Mouse (Mus musculus) gastrocnemius, postnatal 10 days (tissue): ENCODE results near the gene Dnaja2. TPM values are rescaled to one million over a fixed set of nuclear protein-coding genes. Genes with fewer than 3 reads are reported as not detected.

ENCODE experiments used
- DNase-seq: peaks from one replicate; pipeline ENCODE4 v3.0.0; 2021; ENCODE audit warnings: mixed read lengths
- total RNA-seq, 2 experiments: library from RNA; stranded (reverse); gene quantifications; 2 replicates each; pipeline ENCODE4 v1.2.3; 2021

The Dnaja2 gene
- total RNA-seq, 2 experiments from 2014 or later, result 168 to 183 TPM

DNA sequence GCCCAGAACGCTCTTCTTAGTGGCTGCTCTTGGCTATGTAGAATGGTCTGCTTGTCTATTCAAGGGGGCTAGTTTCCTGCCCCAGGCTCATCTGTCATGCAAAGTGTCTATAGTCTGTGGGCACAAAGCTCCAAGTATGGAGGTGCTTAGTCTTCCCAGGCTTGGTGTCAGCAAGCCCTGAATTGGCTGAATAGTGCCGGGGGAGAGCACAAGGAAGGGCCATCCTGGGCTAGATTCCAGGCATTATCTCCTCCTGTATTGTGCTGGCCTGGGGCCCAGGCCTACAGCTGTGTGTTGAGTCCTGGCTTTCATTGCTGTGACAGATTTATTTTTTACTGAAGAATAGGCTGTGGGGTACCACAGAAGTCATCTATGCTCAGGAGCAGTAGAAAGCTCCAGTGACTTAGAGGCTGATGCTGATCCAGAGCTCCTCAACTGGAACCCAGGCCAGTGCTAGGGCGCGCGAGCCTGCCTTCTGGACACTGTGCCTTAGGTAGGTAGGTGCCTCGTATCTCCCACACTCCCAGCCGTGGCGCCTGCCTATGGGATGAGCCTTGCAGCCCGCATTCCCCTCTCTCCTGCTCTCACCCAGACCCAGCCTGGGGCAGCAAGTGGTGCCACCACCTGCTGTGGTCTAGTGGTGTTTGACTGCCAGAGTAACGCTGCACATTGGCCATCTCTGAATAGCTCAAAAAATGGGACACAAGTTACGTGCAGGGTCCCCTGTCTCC is 54.0 kb downstream of the Dnaja2 start:
- peak; percentile 38 for DNase-seq

DNA sequence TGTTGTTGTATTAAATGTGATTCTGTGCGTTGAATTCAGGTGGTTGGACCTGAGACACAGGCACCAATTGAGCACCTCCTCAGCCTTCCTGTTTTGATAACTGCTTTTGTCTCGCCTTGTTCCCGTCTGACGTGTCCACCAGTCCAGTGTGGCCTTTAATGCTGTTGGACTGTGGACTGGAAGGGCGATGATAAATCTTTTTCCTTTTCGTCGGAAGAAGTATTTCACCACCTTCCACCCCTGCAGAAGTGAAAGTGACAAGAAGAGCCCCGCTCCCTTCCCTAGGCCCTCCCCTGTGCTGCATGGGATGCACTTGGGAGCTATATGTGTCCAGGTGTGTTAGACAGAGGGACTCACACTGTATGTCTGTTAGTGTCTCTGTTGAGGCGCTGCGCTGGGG is 54.7 kb downstream of the Dnaja2 start:
- DNase-seq, result no peak

DNA sequence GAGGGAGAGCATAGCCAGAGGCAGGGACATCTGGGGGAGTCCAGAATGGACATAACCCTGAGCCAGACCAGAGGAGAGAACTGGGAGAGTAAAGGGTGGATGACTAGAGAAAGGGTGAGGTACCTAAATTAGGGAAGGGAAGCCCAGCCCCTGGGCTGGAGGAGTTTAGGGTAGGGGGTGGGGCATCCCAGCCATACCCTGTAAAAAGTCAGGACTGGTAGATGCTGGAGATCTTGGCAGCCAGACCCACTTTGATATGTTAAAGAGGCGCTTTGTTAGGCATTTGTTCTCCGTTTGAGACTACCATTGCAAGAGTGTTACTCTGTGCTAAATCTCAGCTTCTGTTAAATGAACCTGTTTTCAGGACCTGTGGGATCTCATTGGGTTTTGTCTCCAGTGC is 56.6 kb downstream of the Dnaja2 start:
- no peak for DNase-seq

DNA sequence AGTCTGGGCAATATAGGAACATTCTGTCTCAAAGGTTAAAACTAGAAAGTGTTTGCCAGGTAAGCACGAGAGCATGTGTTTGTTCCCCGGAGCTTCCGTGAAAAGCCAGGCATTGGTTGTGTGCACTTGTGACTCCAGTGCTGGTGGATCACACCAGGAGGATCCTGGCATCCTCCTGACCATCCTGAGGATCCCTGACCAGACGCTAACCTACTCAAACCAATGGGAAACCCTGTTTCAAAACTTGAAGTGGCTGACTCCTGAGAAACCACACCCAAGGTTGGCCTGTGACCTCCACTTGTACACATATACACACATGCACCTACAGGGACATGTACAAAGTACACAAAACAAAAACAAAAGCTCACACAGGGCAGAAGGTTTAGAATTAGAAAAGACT is 58.4 kb downstream of the Dnaja2 start:
- no peak for DNase-seq

DNA sequence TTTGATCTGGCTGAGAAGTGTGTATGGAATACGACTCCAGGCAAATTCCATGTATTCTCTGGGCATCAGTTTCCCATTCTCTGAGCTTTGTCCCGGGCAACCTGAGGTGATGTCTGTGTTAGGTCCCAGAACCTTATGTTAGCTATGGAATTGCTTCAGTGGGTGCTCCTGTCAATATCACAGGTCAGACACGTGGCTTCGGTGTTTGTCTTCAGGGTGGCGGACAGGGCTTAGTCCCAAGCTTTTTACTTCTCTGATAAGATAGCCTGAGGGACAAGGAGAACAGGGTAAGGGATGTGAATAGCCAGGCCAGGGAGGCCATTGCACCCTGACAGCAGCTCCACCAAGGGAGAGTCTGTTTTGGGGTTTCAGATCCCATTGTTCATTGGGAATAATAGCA is 59.0 kb downstream of the Dnaja2 start:
- DNase-seq, result no peak

DNA sequence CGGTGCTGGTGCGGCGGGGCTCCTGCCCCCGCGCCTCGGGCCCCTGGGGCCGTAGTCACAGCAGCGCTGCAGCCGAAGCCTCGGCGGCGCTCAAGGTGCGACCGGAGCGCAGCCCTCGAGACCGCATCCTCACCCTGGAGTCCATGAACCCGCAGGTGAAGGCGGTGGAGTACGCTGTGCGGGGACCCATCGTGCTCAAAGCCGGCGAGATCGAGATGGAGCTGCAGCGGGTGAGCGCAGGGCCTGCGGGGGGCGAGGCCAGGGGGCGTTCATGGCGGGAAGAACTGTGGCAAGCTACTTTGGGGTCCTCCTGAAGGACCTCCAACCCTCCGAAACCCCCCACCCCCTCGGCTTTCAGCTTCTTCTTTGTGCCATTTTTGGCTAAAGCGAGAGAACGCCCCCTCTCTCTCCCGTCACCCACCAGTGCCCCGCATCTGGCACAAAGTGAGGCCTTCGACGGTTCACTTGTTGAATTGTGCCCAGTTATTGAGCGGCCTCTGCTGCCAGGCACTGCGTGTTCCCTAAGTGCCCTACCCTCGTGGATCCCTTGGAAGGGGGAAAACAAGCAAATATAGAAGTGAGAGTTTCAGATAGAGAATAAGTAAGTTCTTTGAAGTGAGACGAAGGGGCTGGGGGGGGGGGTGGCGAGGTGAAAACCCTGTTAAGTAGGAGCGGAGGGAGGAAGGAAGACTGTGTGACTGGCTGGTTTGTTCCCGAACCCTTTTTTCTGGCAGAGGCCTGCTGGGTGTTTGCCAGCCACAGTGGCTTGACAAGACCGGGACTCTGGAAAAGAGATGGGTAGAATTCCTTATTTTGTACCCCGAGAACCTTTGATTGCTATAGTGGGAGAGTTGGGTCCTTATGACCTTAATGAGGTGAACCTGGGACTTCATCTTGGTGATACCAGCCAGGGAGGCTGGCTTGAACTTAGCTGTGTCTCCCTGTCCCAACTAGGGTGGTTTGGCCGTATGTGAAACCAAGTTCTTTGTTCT is 61.9 kb downstream of the Dnaja2 start:
- no peak for DNase-seq

DNA sequence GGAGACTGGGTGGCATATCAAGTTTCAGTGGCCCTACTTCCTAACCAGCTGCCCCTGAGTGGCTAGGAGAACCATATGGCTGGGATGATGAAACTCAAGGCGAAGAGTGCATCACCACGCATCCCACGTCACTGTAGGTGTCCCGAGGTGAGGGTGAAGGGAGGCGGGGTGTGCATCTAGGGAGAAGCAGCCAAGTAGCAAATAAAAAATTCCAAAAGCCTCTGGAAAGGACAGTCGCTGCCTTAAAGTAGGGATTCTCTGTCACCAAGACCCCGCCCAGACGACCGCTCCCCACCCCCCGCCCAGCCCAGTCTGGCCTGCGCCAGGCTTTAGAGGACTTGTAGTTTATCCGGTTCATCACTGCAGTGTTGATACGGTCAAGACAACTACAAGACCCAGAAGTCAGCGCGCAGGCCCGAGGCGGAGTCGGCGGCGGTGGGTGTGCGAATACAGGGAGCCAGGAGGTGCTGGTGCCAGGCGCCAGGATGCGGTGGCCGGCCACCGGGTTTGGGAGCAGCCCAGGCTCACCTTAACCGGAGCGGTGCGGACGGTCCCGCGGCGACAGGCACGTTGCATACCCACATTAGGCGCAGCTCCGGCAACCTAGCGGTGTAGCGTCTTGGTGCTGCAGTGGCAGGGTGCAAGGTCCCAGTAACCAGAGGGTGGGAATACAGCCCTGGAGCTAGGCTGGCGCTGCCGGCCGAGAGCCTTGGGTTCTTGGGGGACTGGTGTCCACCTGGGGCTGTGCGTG is 62.8 kb downstream of the Dnaja2 start, which contains the start of gene Gpt2:
TSS of gene Gpt2 (plus strand) at position 452 of the 751 bp plus-strand sequence.
- peak; percentile 88 for DNase-seq

DNA sequence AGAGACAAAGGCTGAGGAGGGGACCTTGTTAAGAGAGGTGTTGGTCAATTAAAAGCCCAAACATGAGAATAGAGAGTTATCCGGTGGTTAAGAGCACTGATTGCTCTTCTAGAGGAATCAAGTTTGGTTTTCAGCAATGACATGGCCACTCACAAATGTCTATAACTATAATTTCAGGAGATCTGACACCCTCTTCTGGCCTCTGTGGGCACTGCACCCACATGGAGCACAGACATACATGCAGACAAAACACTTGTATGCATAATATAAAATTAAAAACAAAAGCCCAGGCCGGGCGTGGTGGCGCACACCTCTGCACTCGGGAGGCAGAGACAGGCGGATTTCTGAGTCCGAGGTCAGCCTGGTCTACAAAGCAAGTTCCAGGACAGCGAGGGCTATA is 65.6 kb downstream of the Dnaja2 start:
- DNase-seq, result no peak

DNA sequence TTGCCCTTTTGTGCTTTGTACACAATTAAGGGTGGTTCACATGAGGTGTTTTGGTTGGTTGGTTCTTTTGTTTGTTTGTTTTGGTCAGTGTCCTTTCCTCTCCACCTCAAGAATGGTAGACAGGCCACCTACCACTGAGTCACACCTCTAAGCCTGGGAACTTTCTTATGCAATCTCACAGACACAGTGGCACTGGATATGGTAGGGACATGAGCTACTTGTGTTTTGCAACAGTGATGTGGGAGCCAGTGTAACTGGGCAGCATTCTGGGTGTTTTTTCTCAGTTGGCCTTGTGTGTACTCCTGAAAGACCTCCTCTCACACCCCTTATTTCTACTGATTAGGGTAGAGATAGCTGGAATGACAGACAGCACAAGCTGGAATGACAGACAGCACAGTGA is 66.5 kb downstream of the Dnaja2 start:
- no peak for DNase-seq

DNA sequence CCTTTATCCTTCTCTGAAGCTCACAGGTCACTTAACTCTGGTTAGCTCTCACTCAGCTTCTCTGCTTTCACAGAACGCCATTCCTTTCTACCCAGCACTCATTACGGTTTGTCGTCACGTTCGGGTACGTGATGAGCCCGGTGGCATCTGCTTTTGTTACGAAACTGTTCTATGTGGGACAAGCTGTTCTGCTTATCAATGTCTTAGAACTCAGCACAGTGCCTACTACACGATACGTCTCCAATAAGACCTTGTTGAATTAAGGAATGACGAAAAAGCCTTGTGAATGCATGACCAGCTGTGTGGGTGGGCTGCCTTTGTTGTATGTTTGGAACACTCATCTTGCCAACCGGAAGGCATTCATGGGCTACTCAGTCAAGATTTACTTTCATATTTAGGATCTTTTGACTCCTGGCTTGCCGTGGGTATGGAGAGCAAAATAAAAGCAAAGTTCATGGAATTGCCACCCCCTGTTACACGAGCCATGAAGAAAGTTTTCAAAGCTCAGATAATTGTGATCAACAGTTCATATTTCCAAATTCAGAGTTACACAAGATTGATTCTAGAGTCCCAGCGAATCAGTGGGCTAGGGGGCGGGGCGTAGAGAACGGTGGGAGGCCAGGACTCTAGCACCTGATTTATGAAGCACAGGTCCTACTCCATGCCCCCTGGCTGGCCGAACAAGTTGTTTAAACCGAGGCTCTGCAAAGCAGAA is 67.1 kb downstream of the Dnaja2 start:
- DNase-seq, result no peak

Other genes starting within 250 kb of the Dnaja2 start
- 1 to 10 TPM in 1 of 2 experiments, under 1 TPM in 1; 0.94 to 1.3 TPM for gene Mylk3, start 169.0 kb downstream of the Dnaja2 start, total RNA-seq
- gene 4921524J17Rik, start 122.5 kb downstream of the Dnaja2 start, total RNA-seq, result 10 to 100 TPM; 14.9 to 17.9 TPM
- gene Gpt2, start 62.8 kb downstream of the Dnaja2 start, total RNA-seq, result 10 to 100 TPM; 51.8 to 58.5 TPM
- gene Neto2, start 145.6 kb upstream of the Dnaja2 start, total RNA-seq, result 1 to 10 TPM; 3.2 to 4.0 TPM